Mouse (Mus musculus): ENCODE results near the gene Stau1.

The Stau1 gene

DNA sequence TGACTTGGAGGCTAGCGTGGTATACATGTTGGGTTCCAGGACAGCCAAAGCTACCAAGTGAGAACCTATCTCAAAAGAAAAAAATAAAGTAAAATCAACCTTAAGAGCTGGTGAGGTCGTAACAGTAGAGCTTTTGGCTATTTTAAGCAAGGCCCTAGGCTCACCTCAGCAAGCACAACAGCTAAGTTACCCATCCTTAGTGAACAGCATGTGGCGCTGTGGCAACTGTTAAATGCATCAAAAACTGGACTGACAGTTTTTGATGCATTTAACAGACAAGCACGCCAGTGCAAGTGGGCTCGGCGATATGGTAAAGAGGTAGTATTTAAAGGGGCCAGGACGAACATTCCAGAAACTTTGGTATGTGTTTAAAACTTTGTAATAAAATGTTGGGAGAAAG, 5.2 kb downstream of the Stau1 start:
- no peak for DNase-seq (ENCODE audit: low spot score)

DNA sequence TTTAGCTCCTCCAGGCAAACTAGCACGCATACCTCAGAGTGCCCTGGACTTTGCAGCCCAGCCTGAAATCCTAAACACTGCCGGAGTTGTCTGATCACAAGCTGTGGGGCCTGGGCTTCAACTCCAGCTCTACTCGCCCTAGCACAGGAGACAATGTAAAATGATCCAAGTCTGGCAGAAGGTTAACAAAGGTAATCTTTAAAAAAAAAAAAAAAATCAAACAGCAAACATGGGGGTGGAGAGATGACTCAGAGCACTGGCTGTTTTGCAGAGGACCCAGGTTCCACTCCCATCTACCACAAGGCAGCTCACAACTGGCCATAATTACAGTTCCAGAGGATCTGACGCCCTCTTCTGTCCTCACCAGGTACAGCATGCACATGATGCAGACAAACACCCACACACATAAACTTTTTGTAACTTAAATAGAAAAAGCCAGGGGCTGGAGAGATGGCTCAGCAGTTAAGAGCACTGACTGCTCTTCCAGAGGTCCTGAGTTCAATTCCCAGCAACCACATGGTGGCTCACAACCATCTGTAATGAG, 12.7 kb downstream of the Stau1 start:
- DNase-seq (ENCODE audit: low spot score), result no peak

GRCm38 (mm10) chr2:166980161-166980560, 15.9 kb downstream of the Stau1 start:
- no peak for DNase-seq (ENCODE audit: low spot score)

- no peak for DNase-seq (ENCODE audit: low spot score)
Measured at GRCm38 (mm10) chr2:166977490-166977889, 18.6 kb downstream of the Stau1 start.

DNA sequence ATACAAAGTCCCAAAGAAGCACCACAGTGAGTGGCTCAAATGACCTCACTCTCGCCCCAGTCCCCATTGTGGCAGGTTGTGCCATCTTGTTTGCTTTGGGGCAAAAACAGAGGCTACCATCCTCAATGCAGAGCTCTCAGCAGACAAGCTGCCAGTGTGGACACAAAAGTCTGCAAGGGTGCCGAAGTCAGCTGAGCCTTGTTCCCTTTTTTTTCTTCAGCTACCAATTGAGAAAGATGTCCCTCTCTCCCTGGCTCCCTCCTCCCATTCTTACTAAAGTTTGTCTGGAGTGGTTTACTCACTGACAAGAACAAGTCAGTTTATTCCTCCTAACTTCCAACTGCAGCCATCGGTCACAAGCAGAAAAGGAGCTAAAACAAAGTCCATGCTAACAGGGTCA, 19.7 kb downstream of the Stau1 start:
- DNase-seq (ENCODE audit: low spot score), result no peak

DNA sequence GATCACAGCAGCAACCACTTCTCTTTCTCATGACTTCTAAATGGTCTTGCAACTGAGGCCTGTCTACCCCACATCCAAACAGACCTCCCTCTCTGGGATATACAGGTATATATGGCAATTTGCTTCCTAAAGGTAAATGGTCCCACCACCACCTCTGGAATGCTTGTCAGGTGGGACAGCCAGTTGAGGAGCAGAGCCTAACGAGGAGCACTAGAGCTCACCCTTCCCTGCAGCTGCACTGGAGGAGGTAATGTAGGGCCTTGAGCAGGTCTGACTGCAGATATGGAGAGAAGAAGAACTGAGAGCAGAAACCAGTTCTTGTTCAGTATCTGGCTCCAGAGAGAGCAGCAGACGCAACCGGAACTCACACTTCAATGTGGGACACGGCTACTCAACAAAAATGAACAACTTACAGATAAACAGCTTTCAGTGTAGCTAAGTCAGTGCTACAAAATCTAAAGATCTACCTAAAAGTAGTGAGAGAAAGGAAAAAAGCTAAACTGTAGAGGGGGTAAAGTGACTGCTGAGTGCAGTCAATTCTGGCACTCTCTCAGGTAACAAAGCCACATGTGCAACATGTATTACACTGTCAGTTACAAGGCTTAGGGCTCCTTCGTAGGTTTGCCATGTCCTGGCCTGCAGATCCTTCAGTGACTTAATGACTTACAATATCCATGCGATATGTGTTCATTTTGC, 21.8 kb downstream of the Stau1 start:
- DNase-seq (ENCODE audit: low spot score), result no peak

DNA sequence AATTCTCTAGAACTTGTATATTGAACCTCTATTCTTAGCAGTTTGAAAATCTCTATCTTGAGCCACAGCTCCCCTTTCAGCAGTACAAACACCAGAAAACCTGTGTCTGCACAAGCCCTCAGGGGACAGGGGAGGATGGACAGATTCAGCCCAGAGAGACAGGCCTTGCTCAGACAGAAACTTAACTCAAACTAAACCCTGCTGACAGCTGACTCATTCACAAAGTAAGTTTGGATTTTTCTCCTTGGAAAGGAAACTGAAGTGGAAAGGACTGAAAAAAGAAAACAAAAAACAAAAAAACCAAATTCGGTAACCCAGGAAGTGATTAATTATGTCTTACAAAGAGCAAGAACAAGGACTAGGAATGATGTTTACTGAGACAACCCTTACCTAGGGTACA, 22.9 kb downstream of the Stau1 start:
- DNase-seq (ENCODE audit: low spot score), result no peak

- DNase-seq (ENCODE audit: low spot score), result no peak
Measured at GRCm38 (mm10) chr2:166964773-166965172, 31.3 kb downstream of the Stau1 start.

DNA sequence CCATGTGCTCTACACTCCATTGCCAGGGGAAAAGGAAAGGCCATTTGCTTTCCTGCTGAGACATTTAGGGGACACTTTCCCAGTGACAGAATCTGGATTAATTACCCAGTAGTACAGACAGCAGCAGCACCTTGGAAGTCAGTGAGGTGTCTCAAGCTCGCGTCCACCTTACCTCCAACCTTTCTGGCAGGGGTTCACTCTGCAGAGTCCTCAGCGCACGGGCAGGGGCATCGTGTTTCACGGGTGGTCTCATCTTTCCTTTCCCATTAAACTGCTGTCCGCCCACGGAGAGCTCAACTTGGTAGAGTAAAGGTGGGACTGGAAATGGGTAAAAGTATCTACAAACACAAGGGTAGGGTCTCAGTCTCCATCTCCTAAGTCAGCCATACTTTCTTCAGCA, 32.8 kb downstream of the Stau1 start:
- no peak for DNase-seq (ENCODE audit: low spot score)

DNA sequence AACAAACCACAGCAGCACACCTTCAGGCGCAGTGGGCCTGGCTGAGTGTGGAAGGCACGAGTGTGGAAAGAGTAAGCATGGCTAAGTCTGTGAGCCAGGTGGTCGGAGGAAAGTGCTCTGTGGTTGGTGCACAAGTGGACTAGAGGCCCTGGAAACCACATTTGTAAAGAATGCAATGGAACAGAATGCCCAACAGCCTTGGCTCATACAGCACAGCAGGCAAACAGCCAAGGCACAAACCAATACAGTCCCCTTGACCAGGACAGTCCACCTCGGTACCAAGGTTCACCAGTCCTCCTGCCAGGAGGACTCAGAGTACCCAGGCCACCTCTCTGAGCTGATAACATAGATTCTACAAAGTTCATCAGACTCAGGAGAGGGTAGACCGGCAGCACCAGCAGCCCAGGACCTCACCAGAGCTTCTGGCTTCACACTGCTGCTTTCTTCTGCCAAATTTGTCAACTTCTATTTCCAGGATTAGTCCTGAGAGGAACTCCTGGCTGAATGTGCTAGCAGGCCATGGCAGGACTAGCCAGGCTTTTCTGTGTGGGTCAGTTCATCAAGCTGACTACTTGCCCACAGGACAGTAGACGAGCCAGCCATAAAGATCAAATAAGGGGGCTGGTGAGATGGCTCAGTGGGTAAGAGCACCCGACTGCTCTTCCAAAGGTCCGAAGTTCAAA, 35.3 kb downstream of the Stau1 start:
- DNase-seq (ENCODE audit: low spot score), result no peak

GRCm38 (mm10) chr2:166956805-166957204, 39.3 kb downstream of the Stau1 start:
- peak; percentile 64 for DNase-seq (ENCODE audit: low spot score)

DNA sequence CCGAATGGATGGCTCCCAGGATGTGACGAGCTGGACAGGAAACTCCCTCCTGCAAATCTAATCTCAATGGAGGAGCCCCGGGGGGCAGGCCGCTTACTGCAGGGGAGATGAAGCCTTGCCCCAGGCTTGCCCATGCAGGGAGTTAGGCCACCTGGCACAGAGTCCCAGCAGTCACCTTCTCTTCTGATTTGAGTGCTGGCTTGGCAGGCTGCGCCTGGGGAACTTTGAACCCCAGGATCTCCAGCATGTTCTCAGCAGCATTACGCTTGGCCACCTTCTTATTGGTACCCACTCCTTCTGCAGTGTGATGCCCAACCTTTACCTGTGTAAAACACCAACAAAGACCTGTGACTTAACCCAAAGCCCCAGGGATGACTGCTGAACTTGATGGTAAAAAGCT, 43.9 kb downstream of the Stau1 start:
- DNase-seq (ENCODE audit: low spot score), result no peak

DNA sequence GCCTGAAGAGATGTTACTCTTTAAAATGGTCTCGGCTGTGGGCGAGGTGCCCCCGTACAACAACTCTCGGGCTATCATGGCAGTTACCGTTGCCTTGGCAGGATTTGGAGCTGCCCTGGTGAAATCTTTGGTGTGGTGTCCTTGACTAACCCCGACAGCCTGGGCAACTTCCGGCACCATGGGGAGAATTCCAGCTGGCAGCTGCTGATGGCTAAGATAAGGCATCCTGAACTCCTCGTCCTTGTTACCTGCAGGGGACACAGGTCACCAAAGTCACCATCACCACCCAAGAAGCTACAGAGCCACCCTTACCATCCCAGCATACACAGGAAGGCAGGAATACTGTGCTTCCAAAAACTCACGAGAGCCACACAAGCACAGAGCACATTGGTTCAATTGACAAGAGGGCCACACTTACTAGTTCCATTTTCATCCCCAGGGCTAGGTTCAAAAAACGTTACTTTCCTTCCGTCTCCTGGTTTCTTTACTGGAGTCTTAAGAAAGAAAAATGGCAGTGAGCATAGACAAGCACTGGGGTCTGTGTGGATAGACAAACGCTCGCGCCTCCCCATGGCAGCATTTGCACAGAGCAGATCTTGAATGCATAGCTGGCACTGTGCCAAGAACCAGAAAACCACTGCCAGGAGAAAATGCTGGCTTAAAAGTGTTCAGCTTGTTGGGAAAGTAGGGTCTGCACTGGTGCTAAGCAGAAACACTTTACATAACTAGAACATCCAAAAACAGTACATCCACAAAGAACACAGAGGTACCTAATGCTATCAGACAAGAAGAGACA, 45.0 kb downstream of the Stau1 start:
- no peak for DNase-seq (ENCODE audit: low spot score)

- no peak for DNase-seq (ENCODE audit: low spot score)
Measured at GRCm38 (mm10) chr2:166948936-166949335, 47.2 kb downstream of the Stau1 start.

DNA sequence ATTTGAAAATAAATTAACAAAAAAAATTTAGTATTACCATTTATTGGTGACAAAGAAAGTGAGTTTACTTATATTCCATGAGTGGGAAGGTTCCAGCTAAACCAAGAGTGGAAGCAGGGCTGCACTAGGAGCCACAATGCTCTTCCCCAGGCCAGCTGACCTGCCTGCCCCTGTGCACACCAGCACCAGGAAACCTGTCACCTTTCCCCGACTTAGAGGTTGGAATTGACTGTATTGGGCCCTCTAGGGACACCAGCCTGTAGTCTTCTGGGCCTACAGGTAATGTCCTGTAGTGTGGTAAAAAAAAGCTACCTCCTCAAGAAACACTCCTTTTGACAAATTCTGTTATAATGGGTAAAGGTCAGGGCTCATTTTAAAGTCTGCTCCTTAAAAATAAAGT, 47.9 kb downstream of the Stau1 start:
- no peak for DNase-seq (ENCODE audit: low spot score)

DNA sequence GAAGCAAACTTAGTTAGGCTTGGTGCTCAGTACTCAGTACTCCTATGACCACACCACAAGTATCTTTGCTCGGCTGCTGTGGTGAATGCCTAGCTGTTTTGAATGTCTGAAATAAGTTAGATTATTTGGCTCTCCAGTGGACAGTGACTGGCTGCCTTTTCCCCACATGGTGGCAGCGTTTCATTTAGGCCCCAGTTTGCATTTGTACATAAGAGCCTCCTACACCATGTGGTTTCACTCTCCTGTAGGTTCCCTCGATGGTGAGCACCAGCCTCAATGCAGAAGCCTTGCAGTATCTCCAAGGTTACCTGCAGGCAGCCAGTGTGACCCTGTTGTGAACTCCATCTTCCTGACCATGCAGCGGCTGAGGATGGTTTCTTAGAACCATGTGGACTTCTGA, 50.6 kb downstream of the Stau1 start:
- no peak for DNase-seq (ENCODE audit: low spot score)

DNA sequence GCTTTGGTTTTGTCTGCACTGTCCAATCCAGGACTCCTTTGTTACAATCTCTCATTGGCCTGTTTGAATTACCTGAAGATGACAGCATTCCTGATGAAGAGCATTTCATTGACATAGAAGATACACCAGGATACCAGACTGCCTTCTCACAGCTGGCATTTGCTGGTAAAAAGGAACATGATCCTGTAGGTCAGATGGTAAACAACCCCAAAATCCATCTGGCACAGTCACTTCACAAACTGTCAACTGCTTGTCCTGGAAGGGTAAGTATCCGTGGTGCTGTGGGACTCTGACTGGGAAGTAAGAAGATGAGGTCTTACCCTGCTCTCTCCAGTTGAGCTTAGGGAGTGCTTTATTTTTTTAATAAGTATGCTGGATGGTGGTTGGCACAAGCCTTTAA, 51.8 kb downstream of the Stau1 start:
- no peak for DNase-seq (ENCODE audit: low spot score)

DNA sequence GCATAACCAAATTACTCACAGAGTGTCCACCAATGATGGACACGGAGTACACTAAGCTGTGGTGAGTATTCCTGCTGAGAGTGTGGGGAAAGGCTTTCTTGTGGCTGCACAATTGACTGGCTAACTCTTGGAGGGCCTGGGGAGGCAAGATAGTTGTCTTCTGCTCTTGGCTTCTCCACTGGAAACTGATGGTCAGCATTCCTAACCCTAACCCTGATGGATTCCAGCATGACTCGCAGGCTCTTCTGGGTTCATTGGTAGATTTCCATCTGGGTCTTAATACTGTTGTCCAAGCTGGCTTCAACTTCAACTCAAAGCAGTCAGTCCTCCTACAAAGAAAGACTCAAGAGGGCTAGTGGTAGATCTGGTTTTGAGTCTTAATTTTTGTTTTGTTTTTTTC, 53.0 kb downstream of the Stau1 start:
- no peak for DNase-seq (ENCODE audit: low spot score)

GRCm38 (mm10) chr2:166936166-166936565, 59.9 kb downstream of the Stau1 start:
- DNase-seq (ENCODE audit: low spot score), result no peak

GRCm38 (mm10) chr2:166935582-166935981, 60.5 kb downstream of the Stau1 start:
- no peak for DNase-seq (ENCODE audit: low spot score)

DNA sequence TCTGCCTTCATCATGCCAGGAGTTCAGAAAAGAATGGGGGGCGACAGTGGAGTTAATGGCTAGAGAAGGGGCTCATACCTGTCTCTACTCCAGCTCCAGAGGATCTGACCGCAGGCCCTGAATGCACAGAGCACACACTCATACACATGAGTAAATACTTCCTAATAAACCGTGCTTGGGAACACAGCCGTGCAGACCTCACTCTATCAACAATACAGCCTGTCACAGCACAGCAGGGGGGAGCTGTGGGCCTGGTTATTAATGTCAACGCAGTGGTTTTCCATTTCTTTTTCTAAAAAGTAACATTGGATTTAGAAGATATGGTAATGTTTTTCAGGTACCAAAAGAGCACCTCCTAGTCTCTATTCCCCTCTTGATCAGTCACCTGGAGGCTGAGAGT, 61.7 kb downstream of the Stau1 start:
- DNase-seq (ENCODE audit: low spot score), result no peak

DNA sequence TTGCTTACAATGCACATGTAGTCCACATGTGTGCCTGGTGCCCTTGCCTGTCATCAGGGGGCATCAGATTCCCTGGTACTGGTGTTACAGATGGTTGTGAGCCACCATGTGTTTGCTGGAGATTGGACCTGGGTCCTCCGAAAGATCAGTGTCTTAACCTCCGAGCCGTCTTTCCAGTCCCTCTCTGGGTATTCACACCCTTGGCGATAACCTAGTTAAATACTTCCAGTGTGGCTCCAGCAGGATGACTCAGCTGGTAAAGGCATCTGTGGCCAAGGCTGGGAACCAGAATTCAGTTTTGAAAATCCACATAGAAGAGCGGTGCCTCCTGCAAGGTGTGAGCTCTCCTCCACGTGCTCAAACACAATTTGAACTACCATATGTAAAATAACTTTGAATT, 62.2 kb downstream of the Stau1 start:
- no peak for DNase-seq (ENCODE audit: low spot score)

DNA sequence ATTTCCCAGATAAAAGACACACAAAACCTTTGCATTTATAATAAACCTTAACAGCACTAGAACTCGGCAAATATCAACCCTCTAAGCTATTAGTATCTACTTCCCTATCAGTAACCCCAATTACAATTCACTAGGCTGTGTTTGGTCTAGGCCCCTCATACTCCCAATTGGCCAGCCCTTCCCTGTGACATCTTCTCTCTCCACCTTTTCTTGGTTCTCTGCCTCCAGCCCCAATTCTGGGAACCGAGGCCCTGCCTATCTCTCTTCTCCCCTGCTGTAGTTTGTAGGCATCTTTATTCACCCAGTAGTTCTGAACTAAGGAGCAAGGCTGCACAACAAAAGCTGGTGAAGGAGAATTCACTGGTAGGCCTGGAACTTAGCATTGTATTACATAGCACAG, 72.1 kb downstream of the Stau1 start:
- peak; percentile 54 for DNase-seq (ENCODE audit: low spot score)
